Comparison of ENCODE assay signal across 23 mouse cellular contexts in the genomic region with DNA sequence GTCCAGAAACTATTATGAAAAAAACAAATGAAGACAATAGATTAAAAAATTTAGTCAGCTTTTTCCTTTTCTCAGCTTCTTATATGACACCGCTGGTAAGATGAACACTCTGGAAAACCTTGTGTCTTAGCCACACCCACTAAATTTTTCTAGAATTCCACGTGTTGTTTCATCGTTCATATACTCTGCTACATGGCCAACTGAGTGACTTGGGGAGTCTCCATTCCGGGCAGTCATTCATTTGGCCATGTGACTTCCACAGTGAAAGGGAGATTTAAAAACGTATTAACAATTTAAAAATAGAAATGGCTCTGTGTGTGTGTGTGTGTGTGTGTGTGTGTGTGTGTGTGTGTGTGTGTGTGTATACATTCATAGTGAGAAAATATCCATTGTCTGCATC.
A peak's percentile ranks its signal among the peaks of the same experiment; 100 is the strongest.
DNase-seq lines count a peak whose midpoint lies in the region; TF ChIP-seq lines count a peak whose summit lies in the region.
"Had no signal": no experiment of that assay in that cellular context is flagged by ENCODE, and none has a peak within 500 bp of the region (broad histone marks: within the 10 kb centered on the region; RNA-seq: fewer than 3 reads in every experiment).

No protein-coding gene starts in this region.

- H3K4me3 ChIP-seq in heart, adult 2 months, result no peak overlapping the region
- H3K4me3 ChIP-seq in embryonic fibroblast, embryonic 13.5 days (ENCODE audit: insufficient read depth, low read length), result no peak overlapping the region
- H3K4me3 ChIP-seq: forebrain, embryonic 10.5 days; heart, embryonic 13.5 days; hindbrain, embryonic 15.5 days; limb, embryonic 12.5 days; lung, embryonic 15.5 days; midbrain, embryonic 12.5 days; neural tube, embryonic 15.5 days had no signal

- no peak for TF ChIP-seq CTCF in heart, adult 2 months (IDR thresholded peaks at IDR 0.05)
- TF ChIP-seq CTCF in embryonic fibroblast, embryonic 13.5 days (IDR thresholded peaks at IDR 0.05; ENCODE audit: borderline replicate concordance, insufficient read depth, low read length), result no peak

- peak overlapping the region; percentile 57 for H3K27ac ChIP-seq in heart, adult 2 months
- H3K27ac ChIP-seq in embryonic fibroblast, embryonic 13.5 days (ENCODE audit: insufficient read depth, low read length), result peak overlapping the region; percentile 58; the same call in 1 of the 2 replicates
- H3K27ac ChIP-seq: forebrain, embryonic 10.5 days; heart, embryonic 13.5 days; hindbrain, embryonic 15.5 days; liver, embryonic 14.5 days; lung, embryonic 15.5 days; midbrain, embryonic 12.5 days; neural tube, embryonic 15.5 days had no signal

- H3K27me3 ChIP-seq in heart, adult 2 months (ENCODE audit: control insufficient read depth, insufficient read depth, low read length), result no peaks in the 10 kb centered on the region
- H3K27me3 ChIP-seq: heart, embryonic 13.5 days; hindbrain, embryonic 15.5 days; limb, embryonic 12.5 days; lung, embryonic 15.5 days; midbrain, embryonic 12.5 days; neural tube, embryonic 15.5 days had no signal

- intact Hi-C loops in heart, adult 2 months (cut with DNase I), result no loop called here
- intact Hi-C loops in heart, postnatal 36 days (cut with DNase I), result no loop called here

- TF ChIP-seq POLR2A in heart, adult 2 months (IDR thresholded peaks at IDR 0.05; ENCODE audit: insufficient read depth, low read depth, low read length), result no peak
- no peak for TF ChIP-seq POLR2A in embryonic fibroblast, embryonic 13.5 days (IDR thresholded peaks at IDR 0.05; ENCODE audit: low read depth, low read length)

- H3K4me1 ChIP-seq in heart, adult 2 months (ENCODE audit: control insufficient read depth, insufficient read depth, low read length), result peaks cover 5% of the 10 kb centered on the region
- no peaks in the 10 kb centered on the region for H3K4me1 ChIP-seq in embryonic fibroblast, embryonic 13.5 days (ENCODE audit: control insufficient read depth, insufficient read depth, low read length)
- H3K4me1 ChIP-seq: hindbrain, embryonic 15.5 days; midbrain, embryonic 12.5 days; neural tube, embryonic 15.5 days had no signal

- TF ChIP-seq EP300 in heart, adult 2 months (IDR thresholded peaks at IDR 0.05; ENCODE audit: insufficient read depth, low read depth, low read length), result no peak

- peaks cover 2% of the 10 kb centered on the region; the same call in 1 of the 2 replicates for H3K36me3 ChIP-seq in heart, adult 2 months (ENCODE audit: control insufficient read depth, insufficient read depth, low read length)
- H3K36me3 ChIP-seq: forebrain, embryonic 10.5 days; heart, embryonic 13.5 days; hindbrain, embryonic 15.5 days; limb, embryonic 12.5 days; lung, embryonic 15.5 days; midbrain, embryonic 12.5 days; neural tube, embryonic 15.5 days had no signal

- no peaks in the 10 kb centered on the region for H3K79me2 ChIP-seq in heart, adult 2 months (replicated peaks; ENCODE audit: control insufficient read depth, insufficient read depth, low read length)

- no peak overlapping the region for H3K9ac ChIP-seq in heart, adult 2 months (ENCODE audit: low read depth, low read length)
- H3K9ac ChIP-seq: heart, embryonic 13.5 days; hindbrain, embryonic 15.5 days; limb, embryonic 12.5 days; liver, embryonic 14.5 days; lung, embryonic 15.5 days; midbrain, embryonic 12.5 days; neural tube, embryonic 15.5 days had no signal

- DNase-seq in heart, adult 2 months, result no peak
- no peak for DNase-seq in heart, postnatal 36 days
- peak; percentile 48 for DNase-seq in 3134 (ENCODE audit: extremely low read depth, insufficient read length, low spot score)
- peak; percentile 41 for DNase-seq in NIH3T3 (ENCODE audit: low read depth)
- no peak for DNase-seq in ovary, postnatal 14 days (ENCODE audit: low spot score)
- DNase-seq in left cerebral cortex, adult 18-20 months (ENCODE audit: low spot score in 2 of 2), result no peak
- DNase-seq in B cell, adult 2 months, result no peak
- DNase-seq: adrenal gland, postnatal 36 days; cerebellum, adult 2 months; cerebellum, postnatal 36 days; kidney, postnatal 4 days; right cerebral cortex, postnatal 14 days; spleen, adult 18-20 months; thymus, postnatal 36 days had no signal

- WGBS in heart, adult 2 months, result 28% methylated on average over 5 of the region's 5 CpGs

Comparison
In these comparisons a context has a peak if more than half of its experiments do, and no peak if none do; other contexts are left out.
1. DNase-seq: peak in 3134 (single experiment) and NIH3T3 (single experiment); none in heart, adult 2 months (0 of 2), heart, postnatal 36 days (0 of 2), ovary, postnatal 14 days (single experiment), left cerebral cortex, adult 18-20 months (0 of 2) and B cell, adult 2 months (0 of 2).